Mouse (Mus musculus): ENCODE results near the gene Plod2.

DNA sequence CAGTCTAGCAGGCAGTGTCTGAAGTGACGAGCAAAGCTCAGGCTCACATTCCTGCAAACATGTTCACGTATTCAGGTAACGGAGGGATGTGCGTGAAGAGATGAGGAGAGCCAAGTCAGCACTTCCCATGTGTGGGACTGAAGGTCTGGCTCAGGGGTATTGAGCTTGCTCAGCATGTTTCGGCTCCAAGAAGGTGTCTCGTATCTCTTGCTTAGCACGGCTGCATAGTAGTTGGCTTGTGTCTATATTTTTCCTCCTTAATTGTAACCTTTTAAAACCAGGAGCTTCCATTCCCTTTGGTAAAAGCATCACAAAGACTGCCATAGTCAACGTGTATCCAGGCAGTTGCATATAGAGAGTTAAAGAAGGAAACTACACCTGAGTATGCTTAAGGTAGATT, 50.7 kb downstream of the Plod2 start:
- TF ChIP-seq POLR2A (IDR thresholded peaks at IDR 0.05; ENCODE audit: low read depth, low read length) (no peak), CTCF (IDR thresholded peaks at IDR 0.05; ENCODE audit: extremely low read depth, insufficient read depth, insufficient read length, insufficient replicate concordance) (no peak)
